Mouse (Mus musculus) forebrain, embryonic 16.5 days (tissue): ENCODE data around the gene Stx1b. TPM values are rescaled to one million over a fixed set of nuclear protein-coding genes. Genes with fewer than 3 reads are reported as not detected.

Experiments used
- ATAC-seq: fragments of 200-750 bp; cut with Nextera tagmentation; 2 replicates; pipeline ENCODE4 v1.8.0; 2017; ENCODE audit warnings: mild to moderate bottlenecking, moderate library complexity
- H3K27ac ChIP-seq: fragments of 300-500 bp; sonication (generic); 2 replicates; pipeline ENCODE4 v1.5.1; 2014; ENCODE audit warnings: low read length, control low read depth
- H3K27me3 ChIP-seq: fragments of 300-500 bp; sonication (generic); replicated peaks from 2 replicates; pipeline ENCODE4 v1.6.1; 2014; ENCODE audit warnings: low read length; ENCODE audit not compliant: control insufficient read depth, insufficient read depth
- H3K36me3 ChIP-seq: fragments of 300-500 bp; sonication (generic); 2 replicates; pipeline ENCODE4 v1.6.1; 2014; ENCODE audit not compliant: control insufficient read depth, insufficient read depth
- H3K4me1 ChIP-seq: fragments of 300-500 bp; sonication (generic); replicated peaks from 2 replicates; pipeline ENCODE4 v1.6.1; 2014; ENCODE audit warnings: low read length; ENCODE audit not compliant: control insufficient read depth, insufficient read depth
- H3K4me2 ChIP-seq: fragments of 300-500 bp; sonication (generic); 2 replicates; pipeline ENCODE4 v1.6.1; 2014; ENCODE audit warnings: mild to moderate bottlenecking, low read length, control low read depth
- H3K4me3 ChIP-seq: fragments of 300-500 bp; sonication (generic); replicated peaks from 2 replicates; pipeline ENCODE4 v1.5.1; 2014; ENCODE audit warnings: mild to moderate bottlenecking, low read length, control low read depth
- H3K9ac ChIP-seq: fragments of 300-500 bp; sonication (generic); replicated peaks from 2 replicates; pipeline ENCODE4 v1.6.1; 2014; ENCODE audit warnings: low read depth, low read length, control low read depth
- H3K9me3 ChIP-seq: fragments of 300-500 bp; sonication (generic); 2 replicates; pipeline ENCODE4 v1.6.1; 2016; ENCODE audit warnings: low read length; ENCODE audit not compliant: control insufficient read depth
- WGBS: fragments of 180-500 bp; shearing (Covaris S2); extraction: QIAGEN DNeasy Blood & Tissue Kit; methylation state at CpG from one replicate; pipeline ENCODE4 v1.1.7; 2014; 5-methylcytosine and 5-hydroxymethylcytosine counted together
- polyA plus RNA-seq: library from polyadenylated mRNA; unstranded; fragments of >200 nt; fragmentation: Nextera tagmentation; extraction: Ambion mirVana; gene quantifications from 2 replicates; pipeline ENCODE4 v1.2.1, GENCODE M21; 2015

Stx1b gene
- polyA plus RNA-seq, 1 experiment from 2014 or later = 50.8 TPM

DNA sequence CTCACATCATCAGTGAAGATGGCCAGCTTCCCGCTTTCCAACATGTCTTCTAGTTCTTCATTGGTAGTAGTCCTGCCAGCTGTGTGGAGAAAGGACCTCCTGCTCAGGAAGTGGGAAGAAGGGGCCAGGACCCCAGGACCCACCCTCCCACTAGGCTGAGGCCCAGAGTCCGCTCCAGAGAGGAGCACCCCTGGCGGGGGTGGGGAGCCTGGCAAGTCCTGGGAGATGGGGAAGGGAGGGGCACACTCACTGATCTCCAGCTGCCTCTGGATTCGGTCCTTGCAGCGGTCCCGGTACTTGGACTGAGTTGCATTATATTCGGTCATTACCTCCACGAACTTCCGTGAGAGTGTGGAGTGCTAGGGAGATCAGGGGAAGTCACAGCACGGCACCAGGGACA is 13.7 kb downstream of the Stx1b start:
- no peak overlapping the region for H3K27ac ChIP-seq
- H3K4me2 ChIP-seq = no peak overlapping the region
- peaks cover 17% of the 10 kb centered on the region for H3K4me1 ChIP-seq
- no peak overlapping the region for H3K4me3 ChIP-seq
- 80% methylated on average over 10 of the region's 10 CpGs for whole genome bisulfite sequencing
- H3K9ac ChIP-seq = no peak overlapping the region
- no peaks in the 10 kb centered on the region for H3K9me3 ChIP-seq
- ATAC-seq = no peak
- no peaks in the 10 kb centered on the region for H3K27me3 ChIP-seq
- H3K36me3 ChIP-seq = peaks cover 12% of the 10 kb centered on the region

DNA sequence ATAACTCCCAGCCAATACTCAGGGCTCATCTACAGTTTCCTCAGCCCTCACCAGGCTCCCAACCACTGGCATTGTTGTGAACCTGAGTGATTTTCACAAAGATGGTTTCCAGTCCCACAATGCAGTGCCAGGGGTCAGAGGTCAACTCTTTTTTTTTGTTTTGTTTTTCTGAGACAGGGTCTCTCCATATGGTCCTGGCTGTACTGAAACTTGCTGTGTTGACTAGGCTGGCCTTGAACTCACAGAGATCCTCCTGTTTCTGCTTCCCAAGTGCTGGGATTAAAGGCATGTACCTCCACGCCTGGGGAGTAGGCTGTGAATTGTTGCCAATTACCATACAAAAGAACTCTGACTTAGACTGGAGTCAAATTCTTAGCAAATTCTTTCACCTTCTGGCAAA is 14.5 kb downstream of the Stx1b start:
- Histone ChIP-seq H3K27ac (no peak overlapping the region), H3K4me2 (no peak overlapping the region), H3K36me3 (peaks cover 14% of the 10 kb centered on the region), H3K9ac (no peak overlapping the region), H3K4me3 (no peak overlapping the region), H3K4me1 (peaks cover 12% of the 10 kb centered on the region), H3K27me3 (no peaks in the 10 kb centered on the region), H3K9me3 (no peaks in the 10 kb centered on the region)
- no peak for ATAC-seq
- WGBS = 94% methylated on average over 1 of the region's 1 CpGs

DNA sequence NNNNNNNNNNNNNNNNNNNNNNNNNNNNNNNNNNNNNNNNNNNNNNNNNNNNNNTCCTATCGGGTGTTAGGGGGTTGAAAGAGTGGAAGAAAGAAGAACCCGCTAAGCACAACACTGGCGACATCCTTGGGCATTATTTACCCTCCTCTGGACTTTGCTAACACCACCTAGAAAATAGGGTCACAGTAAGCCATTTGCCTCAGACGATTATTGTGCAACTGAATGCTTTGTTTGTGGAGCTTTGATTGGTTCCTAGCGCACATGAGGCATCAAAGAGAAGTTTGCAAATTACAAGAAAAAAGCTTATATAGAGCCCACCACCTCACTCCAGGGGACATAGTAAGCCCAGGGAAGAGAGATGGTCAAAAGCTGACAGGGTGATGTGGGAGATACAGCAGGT is 15.5 kb downstream of the Stx1b start:
- H3K27ac ChIP-seq = no peak overlapping the region
- ATAC-seq = no peak
- peaks cover 1% of the 10 kb centered on the region for H3K4me1 ChIP-seq
- H3K27me3 ChIP-seq = no peaks in the 10 kb centered on the region
- H3K4me3 ChIP-seq = no peak overlapping the region
- no peaks in the 10 kb centered on the region for H3K9me3 ChIP-seq
- H3K9ac ChIP-seq = no peak overlapping the region
- peaks cover 14% of the 10 kb centered on the region for H3K36me3 ChIP-seq
- 51% methylated on average over 5 of the region's 5 CpGs for WGBS
- H3K4me2 ChIP-seq = no peak overlapping the region

DNA sequence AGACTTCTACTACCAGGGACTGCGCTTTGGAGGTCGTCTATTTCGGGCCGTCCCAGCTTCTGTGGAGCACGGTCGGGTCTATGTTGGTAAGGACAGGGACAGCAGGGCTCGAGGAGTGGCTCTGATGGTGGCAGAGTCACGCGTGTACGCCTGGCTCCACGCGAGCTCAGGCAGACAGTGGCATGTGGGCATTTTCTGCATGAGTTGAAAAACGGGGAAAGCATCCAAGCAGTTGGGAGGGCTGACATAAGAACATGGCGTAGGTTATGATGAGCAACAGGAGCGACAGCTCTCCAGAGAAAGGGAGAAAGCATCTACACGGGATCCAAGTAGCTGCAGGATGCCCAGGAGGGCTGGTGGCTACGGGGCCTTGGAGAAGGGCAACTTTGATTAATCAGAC is 22.0 kb downstream of the Stx1b start:
- H3K4me3 ChIP-seq = no peak overlapping the region
- H3K4me1 ChIP-seq = peaks cover 9% of the 10 kb centered on the region
- H3K4me2 ChIP-seq = no peak overlapping the region
- no peaks in the 10 kb centered on the region for H3K27me3 ChIP-seq
- no peak for ATAC-seq
- no peak overlapping the region for H3K9ac ChIP-seq
- H3K9me3 ChIP-seq = no peaks in the 10 kb centered on the region
- H3K27ac ChIP-seq = no peak overlapping the region
- whole genome bisulfite sequencing = 93% methylated on average over 17 of the region's 17 CpGs
- H3K36me3 ChIP-seq = peaks cover 10% of the 10 kb centered on the region

DNA sequence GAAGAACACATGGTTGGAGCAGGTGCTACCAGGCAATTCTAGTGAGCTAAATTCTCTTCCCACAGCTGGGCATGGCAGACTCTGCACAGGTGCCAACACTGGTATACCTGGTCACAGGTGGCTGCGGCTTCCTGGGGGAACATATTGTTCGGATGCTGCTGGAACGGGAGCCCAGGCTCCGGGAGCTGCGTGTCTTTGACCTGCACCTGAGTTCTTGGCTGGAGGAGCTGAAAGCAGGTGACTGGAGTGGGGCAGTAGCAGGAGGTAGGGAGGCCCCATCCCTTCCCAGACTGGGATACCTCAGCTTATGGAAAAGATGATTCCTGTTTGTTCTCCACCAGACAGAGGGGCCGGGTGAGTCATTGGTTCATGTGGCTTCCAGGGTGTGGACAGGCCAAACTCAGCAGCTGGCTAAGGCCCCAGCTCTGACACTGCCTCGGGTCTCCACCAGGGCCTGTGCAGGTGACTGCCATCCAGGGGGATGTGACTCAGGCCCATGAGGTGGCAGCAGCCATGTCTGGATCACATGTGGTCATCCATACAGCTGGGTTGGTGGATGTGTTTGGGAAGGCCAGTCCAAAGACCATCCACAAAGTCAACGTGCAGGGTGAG is 23.2 kb downstream of the Stx1b start:
- WGBS = 91% methylated on average over 8 of the region's 8 CpGs
- Histone ChIP-seq H3K9ac (no peak overlapping the region), H3K4me2 (no peak overlapping the region), H3K9me3 (no peaks in the 10 kb centered on the region), H3K4me3 (no peak overlapping the region), H3K27ac (no peak overlapping the region), H3K27me3 (no peaks in the 10 kb centered on the region), H3K4me1 (peaks cover 9% of the 10 kb centered on the region), H3K36me3 (peaks cover 18% of the 10 kb centered on the region)
- ATAC-seq = no peak

DNA sequence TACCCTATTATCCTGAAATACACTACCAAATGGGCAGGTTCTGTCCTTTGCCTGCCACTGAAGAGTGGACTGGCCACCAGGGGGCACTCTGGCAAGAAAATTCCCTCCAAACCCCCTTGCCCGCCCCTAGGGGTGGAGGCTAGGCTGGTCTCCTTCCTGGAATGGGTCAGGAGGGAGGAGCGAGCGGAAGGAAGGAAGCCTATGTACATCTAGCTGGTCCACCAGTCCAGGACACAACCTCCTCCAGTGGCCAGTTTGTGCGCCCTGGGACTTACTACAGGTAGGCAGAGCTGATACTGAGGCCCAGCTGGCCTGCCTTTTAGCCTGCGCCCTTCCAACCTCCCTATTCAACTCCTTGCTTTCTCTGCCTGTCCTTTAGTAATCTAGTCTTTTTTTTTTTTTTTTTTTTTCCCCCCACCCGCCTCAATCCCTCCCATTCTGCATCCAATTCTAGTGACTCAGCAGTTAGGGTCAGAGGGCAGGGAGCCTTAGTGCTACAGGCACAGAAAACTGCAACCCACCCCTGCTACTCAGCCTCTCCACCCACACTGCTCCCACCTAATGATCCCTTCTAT is 23.8 kb downstream of the Stx1b start, which contains the start of gene Hsd3b7:
Gene Hsd3b7, plus strand, starts transcription at position 170 of the 575 bp plus-strand sequence.
- no peak within 1 kb of the TSS; the same call in 1 of the 2 replicates for H3K9ac ChIP-seq
- H3K4me1 ChIP-seq = peaks cover 9% of the 10 kb centered on the region
- peaks cover 23% of the 10 kb centered on the region for H3K36me3 ChIP-seq
- H3K9me3 ChIP-seq = no peaks in the 10 kb centered on the region
- H3K27ac ChIP-seq = no peak within 1 kb of the TSS
- WGBS = 42% methylated on average over 4 of the region's 6 CpGs
- H3K4me2 ChIP-seq = peak within 1 kb of the TSS; percentile 18; the same call in 1 of the 2 replicates
- peak; percentile 82 for ATAC-seq
- H3K27me3 ChIP-seq = no peaks in the 10 kb centered on the region
- 0 out of 2 replicates have a peak within 1 kb of the TSS, but pooled peaks have one; percentile 5 for H3K4me3 ChIP-seq

DNA sequence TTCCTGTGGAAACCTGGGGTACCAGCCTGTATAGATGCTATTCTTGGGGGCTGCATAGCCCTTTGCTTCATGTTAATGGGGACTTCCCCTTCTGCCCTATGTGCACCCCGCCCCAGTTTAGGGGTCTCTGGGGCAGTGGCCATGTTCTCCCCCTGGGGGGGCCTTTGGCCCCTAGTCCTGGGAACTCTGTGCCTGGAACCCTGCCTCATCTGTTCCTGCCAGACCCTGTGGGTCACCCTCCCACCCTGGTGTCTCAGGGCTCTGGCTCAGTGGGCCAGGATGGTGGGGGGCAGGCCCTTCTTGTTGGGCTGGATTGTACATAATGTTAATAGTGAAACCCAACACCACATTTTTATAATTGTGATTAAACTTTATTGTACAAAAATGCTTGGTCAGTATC is 24.6 kb downstream of the Stx1b start:
- Histone ChIP-seq H3K27ac (no peak overlapping the region), H3K9ac (no peak overlapping the region), H3K4me2 (no peak overlapping the region), H3K27me3 (no peaks in the 10 kb centered on the region), H3K4me1 (peaks cover 9% of the 10 kb centered on the region), H3K4me3 (no peak overlapping the region), H3K9me3 (no peaks in the 10 kb centered on the region), H3K36me3 (peaks cover 29% of the 10 kb centered on the region)
- WGBS = 100% methylated on average over 1 of the region's 1 CpGs
- no peak for ATAC-seq

DNA sequence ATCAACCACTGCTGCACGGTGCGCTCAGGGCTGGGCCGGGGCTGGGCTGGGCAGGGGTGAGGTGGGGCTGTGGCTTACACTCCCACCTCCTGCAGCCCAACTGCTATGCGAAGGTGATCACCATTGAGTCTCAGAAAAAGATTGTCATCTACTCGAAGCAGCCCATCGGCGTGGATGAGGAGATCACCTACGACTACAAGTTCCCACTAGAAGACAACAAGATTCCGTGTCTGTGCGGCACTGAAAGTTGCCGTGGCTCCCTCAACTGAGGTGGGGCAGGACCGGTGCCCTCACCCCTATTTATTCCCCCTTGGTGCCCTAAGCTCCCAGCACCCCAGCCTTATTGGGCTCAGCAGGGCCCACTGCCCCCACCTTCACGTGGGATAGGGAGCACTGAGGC is 25.1 kb downstream of the Stx1b start:
- Histone ChIP-seq H3K4me3 (no peak overlapping the region), H3K9me3 (no peaks in the 10 kb centered on the region), H3K36me3 (peaks cover 30% of the 10 kb centered on the region), H3K27ac (no peak overlapping the region), H3K4me2 (no peak overlapping the region), H3K4me1 (peaks cover 9% of the 10 kb centered on the region), H3K9ac (no peak overlapping the region), H3K27me3 (no peaks in the 10 kb centered on the region)
- no peak for ATAC-seq
- WGBS = 91% methylated on average over 13 of the region's 13 CpGs

DNA sequence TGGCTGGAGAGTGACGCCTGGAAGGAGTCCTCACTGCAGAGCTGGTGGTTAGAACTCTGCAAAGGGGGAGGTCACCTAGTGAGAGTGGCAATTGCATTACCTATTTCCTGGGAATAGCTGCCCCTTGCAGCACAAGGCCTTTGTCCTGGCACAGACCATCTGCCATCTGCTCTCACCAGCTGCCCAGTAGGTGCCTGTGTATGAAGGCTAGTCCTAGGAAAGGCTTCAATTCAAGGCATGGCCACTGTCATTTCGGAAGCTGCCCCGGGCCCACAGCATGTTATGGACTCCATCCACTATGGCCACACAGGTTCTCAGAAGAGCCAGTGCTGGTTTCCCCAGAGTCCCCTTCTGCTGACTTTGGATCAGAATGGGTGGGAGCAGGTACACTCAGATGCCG is 25.8 kb downstream of the Stx1b start:
- 90% methylated on average over 4 of the region's 4 CpGs for WGBS
- H3K36me3 ChIP-seq = peaks cover 32% of the 10 kb centered on the region
- H3K4me1 ChIP-seq = peaks cover 9% of the 10 kb centered on the region
- H3K4me3 ChIP-seq = no peak overlapping the region
- no peak overlapping the region for H3K4me2 ChIP-seq
- H3K27ac ChIP-seq = no peak overlapping the region
- ATAC-seq = no peak
- no peaks in the 10 kb centered on the region for H3K27me3 ChIP-seq
- no peaks in the 10 kb centered on the region for H3K9me3 ChIP-seq
- H3K9ac ChIP-seq = no peak overlapping the region
